Mouse (Mus musculus): ENCODE measurements at regions not wholly inside any gene's neighbourhood (a gene's known extent, or its start where the extent isn't known, plus 50 kb on each side); places are given as distances from the start of the nearest gene placed in this dataset.
A peak's percentile ranks its signal among the peaks of the same experiment; 100 is the strongest.
"Not testable (repeated sequence)": the region's sequence is repeated elsewhere in the genome, so short reads cannot be mapped to it uniquely, and the experiment has no call there.

GRCm38 (mm10) chrX:93888480-93888879 lies 56.5 kb upstream of the Pdk3 start:
- Histone ChIP-seq H3K27ac (0 out of 2 replicates have a peak overlapping the region, but pooled peaks have one; percentile 25), H3K4me1 (no peaks in the 10 kb centered on the region), H3K9me3 (no peaks in the 10 kb centered on the region), H3K27me3 (no peaks in the 10 kb centered on the region), H3K36me3 (replicated peaks) (no peaks in the 10 kb centered on the region), H3K4me3 (replicated peaks) (no peak overlapping the region), H3K4me2 (no peak overlapping the region), H3K9ac (no peak overlapping the region)
- no peak for ATAC-seq (ENCODE audit: low FRiP score)
- WGBS, result 77% methylated on average over 4 of the region's 4 CpGs

- no peaks in the 10 kb centered on the region for H3K36me3 ChIP-seq (replicated peaks)
- H3K4me1 ChIP-seq, result no peaks in the 10 kb centered on the region
- peak overlapping the region; percentile 65 for H3K27ac ChIP-seq
- no peaks in the 10 kb centered on the region for H3K9me3 ChIP-seq
- peak overlapping the region; percentile 17; the same call in 1 of the 2 replicates for H3K4me3 ChIP-seq (replicated peaks)
- H3K4me2 ChIP-seq, result peak overlapping the region; percentile 46
- H3K27me3 ChIP-seq, result no peaks in the 10 kb centered on the region
- no peak overlapping the region for H3K9ac ChIP-seq
- ATAC-seq (ENCODE audit: low FRiP score), result peak; percentile 67; the same call in 1 of the 2 replicates
- WGBS, result 55% methylated on average over 8 of the region's 8 CpGs
Measured at GRCm38 (mm10) chrX:93888966-93889365, 57.0 kb upstream of the Pdk3 start.

- Histone ChIP-seq H3K4me1 (no peaks in the 10 kb centered on the region), H3K27me3 (no peaks in the 10 kb centered on the region), H3K9ac (no peak overlapping the region), H3K4me3 (replicated peaks) (peak overlapping the region; percentile 17), H3K9me3 (no peaks in the 10 kb centered on the region), H3K27ac (peak overlapping the region; percentile 65), H3K36me3 (replicated peaks) (no peaks in the 10 kb centered on the region), H3K4me2 (peak overlapping the region; percentile 46)
- ATAC-seq (ENCODE audit: low FRiP score), result peak; percentile 77
- WGBS, result 40% methylated on average over 13 of the region's 13 CpGs
Measured at GRCm38 (mm10) chrX:93889394-93890042, 57.5 kb upstream of the Pdk3 start.

- no peaks in the 10 kb centered on the region for H3K36me3 ChIP-seq (replicated peaks)
Measured at GRCm38 (mm10) chrX:93896838-93897820, 65.1 kb upstream of the Pdk3 start.

GRCm38 (mm10) chrX:93903209-93903608 lies 65.2 kb upstream of the AU015836 start:
- Histone ChIP-seq H3K4me3 (replicated peaks) (no peak overlapping the region), H3K4me2 (no peak overlapping the region), H3K9ac (no peak overlapping the region), H3K27ac (no peak overlapping the region), H3K9me3 (no peaks in the 10 kb centered on the region), H3K36me3 (replicated peaks) (no peaks in the 10 kb centered on the region), H3K27me3 (no peaks in the 10 kb centered on the region; the same call in 1 of the 2 replicates), H3K4me1 (no peaks in the 10 kb centered on the region)
- no peak for ATAC-seq (ENCODE audit: low FRiP score)

More at GRCm38 (mm10) chrX:93896838-93897820, 65.1 kb upstream of the Pdk3 start:
- Histone ChIP-seq H3K9ac (no peak overlapping the region), H3K4me1 (no peaks in the 10 kb centered on the region), H3K27me3 (no peaks in the 10 kb centered on the region; the same call in 1 of the 2 replicates), H3K4me2 (no peak overlapping the region), H3K27ac (no peak overlapping the region), H3K4me3 (replicated peaks) (no peak overlapping the region), H3K9me3 (no peaks in the 10 kb centered on the region)
- ATAC-seq (ENCODE audit: low FRiP score), result no peak
- WGBS, result 73% methylated on average over 5 of the region's 5 CpGs

GRCm38 (mm10) chrX:93905531-93905930 lies 62.9 kb upstream of the AU015836 start:
- Histone ChIP-seq H3K4me2 (no peak overlapping the region), H3K9ac (no peak overlapping the region), H3K27ac (no peak overlapping the region), H3K27me3 (peaks cover 8% of the 10 kb centered on the region; the same call in 1 of the 2 replicates), H3K36me3 (replicated peaks) (no peaks in the 10 kb centered on the region), H3K9me3 (no peaks in the 10 kb centered on the region), H3K4me1 (no peaks in the 10 kb centered on the region), H3K4me3 (replicated peaks) (no peak overlapping the region)
- no peak for ATAC-seq (ENCODE audit: low FRiP score)
- WGBS, result 90% methylated on average over 5 of the region's 5 CpGs

GRCm38 (mm10) chrX:93911087-93911840 lies 57.2 kb upstream of the AU015836 start:
- no peaks in the 10 kb centered on the region for H3K4me1 ChIP-seq
- H3K9ac ChIP-seq, result peak overlapping the region; percentile 47; the same call in 1 of the 2 replicates
- H3K36me3 ChIP-seq (replicated peaks), result no peaks in the 10 kb centered on the region
- H3K27ac ChIP-seq, result no peak overlapping the region
- H3K9me3 ChIP-seq, result no peaks in the 10 kb centered on the region
- H3K27me3 ChIP-seq, result peaks cover 26% of the 10 kb centered on the region
- peak overlapping the region; percentile 25 for H3K4me3 ChIP-seq (replicated peaks)
- 24% methylated on average over 21 of the region's 21 CpGs for WGBS
- ATAC-seq (ENCODE audit: low FRiP score), result peak; percentile 65; the same call in 1 of the 2 replicates
- H3K4me2 ChIP-seq, result peak overlapping the region; percentile 48

- no peak for ATAC-seq (ENCODE audit: low FRiP score)
Measured at GRCm38 (mm10) chrX:93915548-93915947, 52.9 kb upstream of the AU015836 start.

GRCm38 (mm10) chrX:93917367-93917766 lies 51.1 kb upstream of the AU015836 start:
- WGBS, result 94% methylated on average over 3 of the region's 3 CpGs
- H3K4me3 ChIP-seq (replicated peaks); H3K4me2 ChIP-seq; H3K4me1 ChIP-seq; ATAC-seq (ENCODE audit: low FRiP score); H3K9me3 ChIP-seq; H3K9ac ChIP-seq; H3K36me3 ChIP-seq (replicated peaks); H3K27ac ChIP-seq: not testable (repeated sequence)
- peaks cover 11% of the 10 kb centered on the region; the same call in 1 of the 2 replicates for H3K27me3 ChIP-seq

More at GRCm38 (mm10) chrX:93915548-93915947, 52.9 kb upstream of the AU015836 start:
- H3K9me3 ChIP-seq, result no peaks in the 10 kb centered on the region
- H3K4me1 ChIP-seq, result no peaks in the 10 kb centered on the region
- no peak overlapping the region for H3K4me2 ChIP-seq
- no peak overlapping the region for H3K4me3 ChIP-seq (replicated peaks)
- no peak overlapping the region for H3K9ac ChIP-seq
- H3K27me3 ChIP-seq, result peaks cover 18% of the 10 kb centered on the region
- H3K36me3 ChIP-seq (replicated peaks), result no peaks in the 10 kb centered on the region
- H3K27ac ChIP-seq, result no peak overlapping the region
